Mouse (Mus musculus) gastrocnemius, adult 18-20 months (tissue): ENCODE results near the gene Ccz1. TPM values are rescaled to one million over a fixed set of nuclear protein-coding genes. Genes with fewer than 3 reads are reported as not detected.
"Not testable (repeated sequence)": the region's sequence is repeated elsewhere in the genome, so short reads cannot be mapped to it uniquely, and the experiment has no call there.

ENCODE experiments used
- DNase-seq: peaks from one replicate; pipeline ENCODE4 v3.0.0; 2021; ENCODE audit warnings: low spot score
- long read RNA-seq, 2 experiments: library from polyadenylated mRNA; stranded (forward); transcript quantifications; one replicate each; pipeline ENCODE4 v2.0.0; 2021
- total RNA-seq, 2 experiments: library from RNA; stranded (reverse); gene quantifications; 2 replicates each; pipeline ENCODE4 v1.2.3; 2021

Gene Ccz1
- total RNA-seq = 10 to 100 TPM; 39.9 to 45.8 TPM
- long read RNA-seq, experiment 1, transcript Ccz1-201 (15 exons, 1,769 nt) = major isoform, 63 of 71 reads
- long read RNA-seq, experiment 1, partial matches to known transcripts = 3 of 71 reads
- long read RNA-seq, experiment 1, other reads (novel, unspliced or antisense) = 5 of 71 reads
- long read RNA-seq, experiment 2, transcript Ccz1-201 (15 exons, 1,769 nt) = major isoform, 52 of 59 reads
- long read RNA-seq, experiment 2, partial matches to known transcripts = 3 of 59 reads
- long read RNA-seq, experiment 2, other reads (novel, unspliced or antisense) = 4 of 59 reads

GRCm38 (mm10) chr5:144014551-144015311 is at the start of gene Ccz1:
Gene Ccz1 (minus strand): TSS chr5:144014877.
- DNase-seq = peak; percentile 75

DNA sequence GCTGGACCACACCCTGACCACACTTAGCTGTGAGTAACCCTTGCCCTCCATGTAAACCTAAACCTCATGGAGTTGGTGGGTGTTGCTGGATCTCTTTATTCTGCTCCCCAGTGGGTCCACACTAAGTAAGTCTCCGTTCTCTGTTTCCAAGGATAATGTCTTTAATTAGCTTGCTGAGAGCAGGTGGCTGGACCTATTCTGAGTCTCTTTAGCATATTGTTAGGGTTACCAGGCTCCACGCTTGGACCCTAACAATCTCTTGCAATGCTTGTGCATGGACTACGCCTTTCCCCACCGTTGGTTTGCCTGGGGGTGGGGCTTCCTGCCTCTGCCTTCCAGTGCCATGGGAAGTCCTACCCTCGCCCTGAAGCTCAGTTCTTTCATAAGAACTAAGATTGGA is 49.4 kb upstream of the Ccz1 start:
- DNase-seq = no peak

DNA sequence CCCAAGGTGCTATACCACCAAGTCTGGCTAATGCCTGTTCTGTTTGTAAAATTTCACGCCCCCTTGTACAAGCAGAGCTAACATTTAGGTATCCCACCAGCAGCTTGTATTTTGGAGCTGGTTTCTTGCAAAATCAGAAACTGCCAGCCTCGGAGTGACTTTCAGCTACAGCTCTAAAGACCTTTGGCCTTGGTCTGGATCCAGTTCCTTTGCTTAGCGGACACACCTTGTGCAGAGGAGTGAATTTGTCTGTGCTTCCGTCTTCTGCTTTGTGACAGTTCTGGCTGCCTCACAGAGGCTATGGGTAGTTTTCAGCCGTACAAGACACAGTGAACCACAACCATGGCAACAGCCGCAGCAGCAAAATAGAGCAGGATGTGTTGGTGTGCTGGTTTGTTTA is 39.7 kb upstream of the Ccz1 start:
- DNase-seq = no peak

- DNase-seq = no peak
These were observed 38.8 kb upstream of the Ccz1 start for GRCm38 (mm10) chr5:144053450-144053849.

DNA sequence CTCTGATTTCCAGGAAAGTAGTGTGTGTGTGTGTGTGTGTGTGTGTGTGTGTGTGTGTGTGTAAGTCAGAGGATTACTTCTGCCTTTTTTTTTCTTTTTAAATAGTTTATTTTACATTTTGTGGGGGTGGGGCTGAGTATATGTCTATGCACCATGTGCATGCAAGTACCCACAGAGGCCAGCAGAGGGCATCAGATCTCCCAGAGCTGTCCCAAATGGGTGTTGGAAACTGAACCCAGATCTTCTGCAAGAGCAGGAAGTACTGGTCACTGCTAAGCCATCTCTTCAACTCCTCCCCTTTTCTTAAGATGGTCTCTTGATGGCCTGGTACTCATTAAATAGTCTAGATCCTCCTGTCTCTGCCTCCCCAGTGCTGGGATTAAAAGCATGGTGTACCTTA is 36.6 kb upstream of the Ccz1 start:
- DNase-seq = no peak

- DNase-seq = no peak
These were observed 35.2 kb upstream of the Ccz1 start for GRCm38 (mm10) chr5:144049881-144050280.

- DNase-seq = no peak
These were observed 32.6 kb upstream of the Ccz1 start for GRCm38 (mm10) chr5:144047324-144047723.

GRCm38 (mm10) chr5:144043166-144043565 is 28.5 kb upstream of the Ccz1 start:
- DNase-seq = no peak

- peak; percentile 59 for DNase-seq
These were observed 26.2 kb upstream of the Ccz1 start for GRCm38 (mm10) chr5:144040720-144041364.

- no peak for DNase-seq
These were observed 25.2 kb upstream of the Ccz1 start for GRCm38 (mm10) chr5:144039886-144040285.

GRCm38 (mm10) chr5:144039156-144039675 is 24.5 kb upstream of the Ccz1 start:
- DNase-seq = no peak

DNA sequence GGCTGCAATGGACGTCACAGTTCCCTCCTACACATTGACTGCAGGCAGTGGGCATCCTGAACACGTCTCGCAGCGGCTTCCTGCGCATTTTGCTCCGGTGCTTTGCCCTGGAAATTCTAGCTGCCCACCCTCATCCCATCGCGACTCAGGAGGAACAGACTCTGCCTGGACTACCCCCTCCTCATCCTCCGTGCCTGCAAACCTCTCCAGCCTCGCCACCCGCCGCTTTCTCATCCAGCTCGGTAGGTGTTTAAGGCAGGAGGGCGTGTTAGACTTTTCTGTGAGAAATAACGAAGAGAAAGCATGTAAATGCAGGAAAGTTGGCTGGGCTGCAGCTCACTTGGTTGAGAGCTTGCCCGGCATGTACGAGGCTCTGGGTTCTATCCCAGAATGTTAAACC is 22.3 kb upstream of the Ccz1 start:
- DNase-seq = no peak

GRCm38 (mm10) chr5:144034567-144034966 is 19.9 kb upstream of the Ccz1 start:
- DNase-seq = no peak

GRCm38 (mm10) chr5:144032491-144032890 is 17.8 kb upstream of the Ccz1 start:
- no peak for DNase-seq

GRCm38 (mm10) chr5:144026620-144027263 is 12.1 kb upstream of the Ccz1 start, which contains the start of gene Ocm:
Gene Ocm (minus strand): TSS chr5:144026670.
- DNase-seq = no peak

DNA sequence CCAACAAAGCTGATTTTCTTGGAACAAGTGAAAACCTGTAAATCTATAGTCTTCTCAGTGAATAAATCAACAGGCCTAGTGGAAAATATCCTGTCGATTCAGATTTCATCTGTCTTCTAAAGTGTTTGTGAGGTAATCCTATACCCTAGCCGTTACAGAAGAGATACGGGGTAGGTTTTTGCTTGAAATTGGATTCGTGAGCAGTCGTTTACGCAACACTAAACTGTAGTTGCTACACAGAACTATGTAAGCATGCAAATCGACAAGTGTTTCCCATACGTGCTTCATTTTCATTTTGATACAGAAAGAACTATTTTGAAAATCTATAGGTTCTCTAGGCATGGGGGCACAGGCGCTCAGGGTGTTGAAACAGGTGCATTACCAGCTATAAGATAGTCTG is 1.2 kb upstream of the Ccz1 start:
- no peak for DNase-seq

DNA sequence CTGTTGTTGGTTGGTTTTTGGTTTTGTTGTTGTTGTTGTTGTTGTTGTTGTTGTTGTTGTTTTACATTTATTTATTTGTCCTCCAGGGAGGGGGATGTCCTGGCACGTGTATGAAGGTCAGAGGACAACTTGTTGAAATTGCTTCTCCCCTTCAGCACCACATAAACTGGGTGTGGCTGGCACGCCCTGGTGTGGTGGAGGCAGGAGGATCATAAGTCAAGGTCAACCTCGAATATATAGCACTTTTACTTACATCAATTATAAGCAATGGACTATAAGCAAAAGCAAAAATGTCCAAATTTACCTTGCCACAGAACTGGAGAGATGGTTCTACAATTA is 604 bp upstream of the Ccz1 start:
- no peak for DNase-seq

- not testable (repeated sequence) for DNase-seq
These were observed 1.1 kb downstream of the Ccz1 start for GRCm38 (mm10) chr5:144013366-144014134.

GRCm38 (mm10) chr5:144002461-144003192 is 12.1 kb downstream of the Ccz1 start:
- DNase-seq = no peak

GRCm38 (mm10) chr5:143999409-143999808 is 15.3 kb downstream of the Ccz1 start:
- no peak for DNase-seq
